Mouse (Mus musculus): ENCODE data around the gene Msmo1. TPM values are rescaled to one million over a fixed set of nuclear protein-coding genes. Genes with fewer than 3 reads are reported as not detected.

Msmo1 gene
- polyA plus RNA-seq, 1 experiment from 2014 or later, result 58.4 TPM

- H3K9ac ChIP-seq (replicated peaks), result no peak overlapping the region
- H3K9me3 ChIP-seq (ENCODE audit: low read length), result no peaks in the 10 kb centered on the region
- TF ChIP-seq CTCF (IDR thresholded peaks at IDR 0.05; ENCODE audit: low read depth) (no peak), EP300 (IDR thresholded peaks at IDR 0.05; ENCODE audit: low read depth) (no peak)
- no peak overlapping the region for H3K27ac ChIP-seq (ENCODE audit: low read depth)
- ATAC-seq (no peak), DNase-seq (no peak)
- H3K36me3 ChIP-seq (replicated peaks; ENCODE audit: insufficient read depth, low read length), result no peaks in the 10 kb centered on the region
- WGBS (ENCODE audit: insufficient replicate concordance), result 75% methylated on average over 7 of the region's 9 CpGs
- no peaks in the 10 kb centered on the region for H3K27me3 ChIP-seq (ENCODE audit: insufficient read depth, low read length)
- H3K4me3 ChIP-seq (ENCODE audit: low read depth, low read length), result no peak overlapping the region
- no peak overlapping the region for H3K4me2 ChIP-seq (ENCODE audit: low read depth, low read length)
- H3K4me1 ChIP-seq (ENCODE audit: insufficient read depth), result no peaks in the 10 kb centered on the region
These were observed 35.1 kb upstream of the Msmo1 start for GRCm38 (mm10) chr8:64768645-64769044.

GRCm38 (mm10) chr8:64767047-64767446 is 33.5 kb upstream of the Msmo1 start:
- H3K27ac ChIP-seq (ENCODE audit: low read depth), result no peak overlapping the region
- H3K4me1 ChIP-seq (ENCODE audit: insufficient read depth), result no peaks in the 10 kb centered on the region
- no peaks in the 10 kb centered on the region for H3K36me3 ChIP-seq (replicated peaks; ENCODE audit: insufficient read depth, low read length)
- no peak overlapping the region for H3K4me3 ChIP-seq (ENCODE audit: low read depth, low read length)
- TF ChIP-seq EP300 (IDR thresholded peaks at IDR 0.05; ENCODE audit: low read depth) (no peak), CTCF (IDR thresholded peaks at IDR 0.05; ENCODE audit: low read depth) (no peak)
- no peak overlapping the region for H3K4me2 ChIP-seq (ENCODE audit: low read depth, low read length)
- H3K9me3 ChIP-seq (ENCODE audit: low read length), result no peaks in the 10 kb centered on the region
- DNase-seq (no peak), ATAC-seq (no peak)
- 86% methylated on average over 9 of the region's 9 CpGs for WGBS (ENCODE audit: insufficient replicate concordance)
- H3K9ac ChIP-seq (replicated peaks), result no peak overlapping the region
- no peaks in the 10 kb centered on the region for H3K27me3 ChIP-seq (ENCODE audit: insufficient read depth, low read length)

- WGBS (ENCODE audit: insufficient replicate concordance), result 56% methylated on average over 9 of the region's 9 CpGs
- H3K27ac ChIP-seq (ENCODE audit: low read depth), result no peak overlapping the region
- no peak for ATAC-seq
- H3K4me3 ChIP-seq (ENCODE audit: low read depth, low read length), result no peak overlapping the region
- no peaks in the 10 kb centered on the region for H3K4me1 ChIP-seq (ENCODE audit: insufficient read depth)
- no peaks in the 10 kb centered on the region for H3K27me3 ChIP-seq (ENCODE audit: insufficient read depth, low read length)
- H3K9ac ChIP-seq (replicated peaks), result no peak overlapping the region
- no peak for DNase-seq
- H3K36me3 ChIP-seq (replicated peaks; ENCODE audit: insufficient read depth, low read length), result 0 out of 2 replicates have a peak, but pooled peaks cover 6% of the 10 kb centered on the region
- TF ChIP-seq CTCF (IDR thresholded peaks at IDR 0.05; ENCODE audit: low read depth) (no peak), EP300 (IDR thresholded peaks at IDR 0.05; ENCODE audit: low read depth) (no peak)
- H3K9me3 ChIP-seq (ENCODE audit: low read length), result no peaks in the 10 kb centered on the region
- H3K4me2 ChIP-seq (ENCODE audit: low read depth, low read length), result no peak overlapping the region
These were observed 30.5 kb upstream of the Msmo1 start for GRCm38 (mm10) chr8:64764075-64764474.

- no peaks in the 10 kb centered on the region for H3K9me3 ChIP-seq (ENCODE audit: low read length)
- H3K9ac ChIP-seq (replicated peaks), result no peak overlapping the region
- no peak overlapping the region for H3K27ac ChIP-seq (ENCODE audit: low read depth)
- DNase-seq (no peak), ATAC-seq (no peak)
- peaks cover 11% of the 10 kb centered on the region for H3K36me3 ChIP-seq (replicated peaks; ENCODE audit: insufficient read depth, low read length)
- H3K4me1 ChIP-seq (ENCODE audit: insufficient read depth), result no peaks in the 10 kb centered on the region
- TF ChIP-seq CTCF (IDR thresholded peaks at IDR 0.05; ENCODE audit: low read depth) (no peak), EP300 (IDR thresholded peaks at IDR 0.05; ENCODE audit: low read depth) (no peak)
- 77% methylated on average over 1 of the region's 1 CpGs for WGBS (ENCODE audit: insufficient replicate concordance)
- H3K4me3 ChIP-seq (ENCODE audit: low read depth, low read length), result no peak overlapping the region
- H3K27me3 ChIP-seq (ENCODE audit: insufficient read depth, low read length), result no peaks in the 10 kb centered on the region
- no peak overlapping the region for H3K4me2 ChIP-seq (ENCODE audit: low read depth, low read length)
These were observed 29.2 kb upstream of the Msmo1 start for GRCm38 (mm10) chr8:64762751-64763150.

GRCm38 (mm10) chr8:64761430-64761829 is 27.8 kb upstream of the Msmo1 start:
- H3K4me3 ChIP-seq (ENCODE audit: low read depth, low read length), result no peak overlapping the region
- H3K9ac ChIP-seq (replicated peaks), result no peak overlapping the region
- no peaks in the 10 kb centered on the region for H3K27me3 ChIP-seq (ENCODE audit: insufficient read depth, low read length)
- TF ChIP-seq CTCF (IDR thresholded peaks at IDR 0.05; ENCODE audit: low read depth) (peak; percentile 68), EP300 (IDR thresholded peaks at IDR 0.05; ENCODE audit: low read depth) (peak; percentile 85)
- ATAC-seq, result peak; percentile 94
- H3K4me1 ChIP-seq (ENCODE audit: insufficient read depth), result no peaks in the 10 kb centered on the region
- no peak overlapping the region for H3K27ac ChIP-seq (ENCODE audit: low read depth)
- H3K4me2 ChIP-seq (ENCODE audit: low read depth, low read length), result no peak overlapping the region
- no peaks in the 10 kb centered on the region for H3K9me3 ChIP-seq (ENCODE audit: low read length)
- H3K36me3 ChIP-seq (replicated peaks; ENCODE audit: insufficient read depth, low read length), result peaks cover 11% of the 10 kb centered on the region
- 60% methylated on average over 8 of the region's 8 CpGs for WGBS (ENCODE audit: insufficient replicate concordance)
- peak; percentile 37 for DNase-seq

GRCm38 (mm10) chr8:64757956-64758355 is 24.4 kb upstream of the Msmo1 start:
- H3K9ac ChIP-seq (replicated peaks), result no peak overlapping the region
- H3K9me3 ChIP-seq (ENCODE audit: low read length), result no peaks in the 10 kb centered on the region
- H3K27ac ChIP-seq (ENCODE audit: low read depth), result no peak overlapping the region
- TF ChIP-seq EP300 (IDR thresholded peaks at IDR 0.05; ENCODE audit: low read depth), result no peak
- no peak for TF ChIP-seq CTCF (IDR thresholded peaks at IDR 0.05; ENCODE audit: low read depth)
- no peak overlapping the region for H3K4me2 ChIP-seq (ENCODE audit: low read depth, low read length)
- 89% methylated on average over 15 of the region's 15 CpGs for WGBS (ENCODE audit: insufficient replicate concordance)
- peaks cover 19% of the 10 kb centered on the region for H3K36me3 ChIP-seq (replicated peaks; ENCODE audit: insufficient read depth, low read length)
- H3K4me1 ChIP-seq (ENCODE audit: insufficient read depth), result no peaks in the 10 kb centered on the region
- no peak for DNase-seq
- no peak for ATAC-seq
- no peak overlapping the region for H3K4me3 ChIP-seq (ENCODE audit: low read depth, low read length)
- no peaks in the 10 kb centered on the region for H3K27me3 ChIP-seq (ENCODE audit: insufficient read depth, low read length)
